Mouse (Mus musculus) gastrocnemius, postnatal 4 days (tissue): ENCODE results near the gene Hs6st3. TPM values are rescaled to one million over a fixed set of nuclear protein-coding genes. Genes with fewer than 3 reads are reported as not detected.
A peak's percentile ranks its signal among the peaks of the same experiment; 100 is the strongest.

Experiments
- DNase-seq, 2 experiments: peaks; one replicate each; pipeline ENCODE4 v3.0.0; 2021 to 2022; ENCODE audit warnings: low spot score in 2 of 2, mixed read lengths in 2 of 2
- long read RNA-seq, 2 experiments: library from polyadenylated mRNA; stranded (forward); transcript quantifications; one replicate each; pipeline ENCODE4 v2.0.0; 2021
- total RNA-seq, 2 experiments: library from RNA; stranded (reverse); gene quantifications; 2 replicates each; pipeline ENCODE4 v1.2.3; 2021

The Hs6st3 gene
- under 1 TPM; 0.31 to 0.37 TPM for total RNA-seq
- long read RNA-seq, experiment 1: 0 reads
- long read RNA-seq, experiment 2: 0 reads

DNA sequence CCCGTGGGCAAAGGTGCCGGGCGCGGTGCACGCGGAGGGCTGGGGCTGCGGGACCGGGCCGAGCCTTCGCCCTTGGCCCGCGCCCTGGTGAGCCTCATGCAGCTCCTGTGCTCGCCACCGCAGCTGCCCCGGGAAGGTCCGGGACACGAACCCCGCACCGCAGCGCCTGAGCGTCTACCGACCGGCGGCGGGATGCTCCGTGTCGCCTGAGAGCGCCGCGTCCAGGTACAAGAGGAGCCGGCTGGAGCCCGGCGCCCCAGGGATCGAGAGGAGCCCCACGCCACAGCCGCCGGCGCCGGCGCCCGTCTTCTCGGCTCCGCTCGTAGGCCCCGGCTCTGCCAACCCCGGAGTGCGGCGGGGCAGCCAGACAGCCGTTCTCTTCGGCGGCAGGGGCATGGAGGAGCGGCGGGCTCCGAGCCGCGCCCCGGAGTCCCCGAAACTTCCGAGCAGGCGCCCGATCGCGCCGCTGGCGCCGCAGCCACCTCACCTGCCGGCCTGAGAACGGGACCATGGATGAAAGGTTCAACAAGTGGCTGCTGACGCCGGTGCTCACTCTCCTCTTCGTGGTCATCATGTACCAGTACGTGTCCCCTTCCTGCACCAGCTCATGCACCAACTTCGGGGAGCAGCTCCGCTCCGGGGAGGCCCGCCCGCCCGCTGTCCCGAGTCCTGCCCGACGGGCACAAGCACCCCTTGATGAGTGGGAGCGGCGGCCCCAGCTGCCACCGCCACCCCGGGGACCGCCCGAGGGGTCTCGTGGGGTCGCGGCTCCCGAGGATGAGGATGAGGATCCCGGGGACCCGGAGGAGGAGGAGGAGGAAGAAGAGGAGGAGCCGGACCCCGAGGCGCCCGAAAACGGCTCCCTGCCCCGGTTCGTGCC, at the start of gene Hs6st3:
TSS of gene Hs6st3 (plus strand) at position 436 of the 880 bp plus-strand sequence.
- DNase-seq: peak; percentile 17 to 20

DNA sequence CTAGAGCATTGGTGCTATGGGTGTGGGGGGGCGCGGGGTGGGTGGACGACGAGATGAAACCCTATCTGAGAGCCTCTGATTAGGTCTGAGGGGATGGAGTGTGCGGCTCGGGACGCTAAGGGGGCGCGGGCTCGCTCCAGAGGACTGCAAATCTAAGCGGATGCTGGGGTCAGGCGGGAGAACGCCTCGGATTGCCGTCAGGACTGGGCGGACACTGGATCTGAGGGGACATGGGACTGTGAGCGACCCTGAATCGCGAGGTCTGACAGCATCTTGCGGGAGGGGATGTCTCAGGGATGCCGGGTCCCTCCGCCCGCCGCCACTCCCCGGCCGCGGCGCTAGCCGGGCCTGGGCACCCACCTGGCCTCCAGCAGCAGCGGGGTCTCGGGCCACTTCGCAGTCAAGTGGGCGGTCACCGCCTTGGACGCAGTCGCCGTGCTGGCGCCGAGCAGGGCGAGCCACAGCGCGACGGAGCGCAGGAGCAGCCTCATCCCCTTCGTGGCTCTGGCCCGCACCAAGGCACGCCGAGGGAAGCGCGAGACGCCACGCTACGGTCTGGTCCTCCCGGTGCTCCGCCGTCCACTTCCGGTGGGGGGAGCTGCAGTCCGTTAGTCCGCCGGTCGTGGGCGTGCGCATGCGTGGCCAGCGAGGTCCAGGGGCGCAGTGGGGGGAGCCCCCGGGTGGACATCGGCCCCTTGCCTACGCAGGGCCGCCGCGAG, 39.1 kb upstream of the Hs6st3 start, which contains the start of gene Uggt2:
TSS of gene Uggt2 (minus strand) at position 580 of the 719 bp plus-strand sequence.
- peak; percentile 85 to 88 for DNase-seq

DNA sequence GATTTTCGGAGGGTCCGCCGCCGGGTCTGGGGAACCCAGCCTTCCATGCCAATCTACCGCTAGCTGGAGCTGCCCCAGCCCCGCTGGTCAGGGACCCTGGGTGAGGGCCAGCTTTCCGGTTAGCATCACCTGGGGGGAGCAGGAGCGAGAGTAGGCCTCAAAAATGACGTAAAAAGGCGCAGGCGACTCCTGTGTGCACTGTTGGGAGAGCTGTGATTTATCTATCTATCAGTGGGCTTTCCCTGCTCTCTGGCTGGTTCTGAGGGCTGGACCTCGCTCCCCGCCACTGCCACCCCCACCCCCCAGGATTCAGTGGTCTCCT, 38.6 kb upstream of the Hs6st3 start:
- DNase-seq: no peak

- DNase-seq: no peak
Measured at GRCm38 (mm10) chr14:119107591-119107990, 30.6 kb upstream of the Hs6st3 start.

DNA sequence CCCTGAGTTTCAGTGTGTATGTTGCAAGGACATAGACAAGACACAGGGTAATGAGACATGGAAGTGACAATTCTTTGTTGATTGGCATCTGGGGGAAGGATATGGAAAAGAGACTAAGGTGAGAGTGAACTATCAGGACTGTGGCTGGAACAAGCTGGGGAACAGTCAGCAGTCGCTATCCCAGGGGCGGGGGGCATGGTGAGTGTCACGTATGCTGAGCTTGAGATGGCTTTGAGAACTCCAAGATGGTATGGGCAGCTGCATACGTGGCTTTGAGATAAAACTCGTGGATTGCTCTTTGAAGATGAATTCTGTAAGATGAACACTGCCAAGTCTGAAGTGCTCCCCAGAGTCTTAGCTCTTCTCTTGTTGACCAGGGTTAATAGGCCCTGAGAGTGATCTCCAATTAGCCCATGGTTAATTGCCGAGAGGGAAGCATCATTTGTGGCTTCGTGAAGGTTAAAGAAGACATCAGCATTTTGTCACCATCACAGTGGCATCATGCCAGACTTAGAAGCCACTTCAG, 29.3 kb upstream of the Hs6st3 start:
- DNase-seq: no peak

DNA sequence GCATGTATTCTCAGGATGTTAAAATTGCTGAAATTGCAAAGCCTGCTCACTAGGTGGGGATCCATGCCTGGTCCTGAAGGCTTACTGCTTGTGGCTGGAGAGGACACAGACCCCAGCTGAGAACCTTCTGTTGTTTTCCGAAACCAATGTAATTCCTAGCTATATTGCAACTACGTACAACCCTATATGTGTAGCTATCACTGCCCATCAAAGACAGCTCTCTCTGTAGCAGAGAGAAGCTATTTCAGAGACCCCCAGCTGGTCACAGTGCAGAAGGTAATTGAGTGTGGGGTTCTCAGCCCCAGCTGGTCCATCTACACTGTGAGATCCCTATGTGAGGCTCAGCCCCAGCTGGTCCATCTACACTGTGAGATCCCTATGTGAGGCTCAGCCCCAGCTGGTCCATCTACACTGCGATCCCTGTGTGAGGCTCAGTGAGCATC, 28.3 kb upstream of the Hs6st3 start:
- no peak for DNase-seq

GRCm38 (mm10) chr14:119112558-119112957, 25.6 kb upstream of the Hs6st3 start:
- DNase-seq: no peak

- no peak for DNase-seq
Measured at GRCm38 (mm10) chr14:119123582-119123981, 14.6 kb upstream of the Hs6st3 start.

DNA sequence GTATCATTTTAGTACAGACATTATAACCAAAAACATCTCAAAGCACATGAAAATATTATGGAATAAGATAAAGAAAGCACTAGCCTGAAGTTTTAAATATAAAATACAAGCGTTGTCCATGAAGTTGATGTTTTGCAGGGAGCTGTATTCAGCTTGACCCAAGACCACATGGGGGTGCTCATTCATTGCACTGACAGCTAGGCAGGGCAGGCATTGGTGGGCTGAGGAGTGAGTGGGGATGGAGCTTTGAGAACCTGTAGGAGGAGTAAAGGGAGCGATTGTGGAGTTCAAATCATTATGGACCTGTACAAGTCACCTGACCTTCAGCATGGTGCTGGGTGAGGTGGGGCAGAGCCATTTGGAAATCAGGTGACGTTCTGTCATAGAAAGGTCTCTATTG, 14.1 kb upstream of the Hs6st3 start:
- DNase-seq: no peak

- DNase-seq: no peak
Measured at GRCm38 (mm10) chr14:119125840-119126239, 12.3 kb upstream of the Hs6st3 start.

DNA sequence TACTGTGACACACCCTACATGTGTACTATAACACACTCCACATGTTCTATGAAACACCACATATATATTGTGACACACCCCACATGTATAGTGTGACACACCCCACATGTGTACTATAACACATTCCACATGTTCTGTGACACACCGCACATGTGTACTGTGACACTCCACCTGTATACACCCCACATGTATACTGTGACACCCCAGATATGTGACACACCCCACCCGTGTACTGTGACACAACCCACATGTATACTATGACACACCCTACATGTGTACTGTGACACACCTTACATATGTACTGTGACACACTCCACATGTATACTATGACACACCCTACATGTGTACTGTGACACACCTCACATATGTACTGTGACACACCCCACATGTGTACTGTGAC, 10.8 kb upstream of the Hs6st3 start:
- no peak for DNase-seq

- DNase-seq: peak; percentile 19 to 54
Measured at GRCm38 (mm10) chr14:119137512-119137905, 632 bp upstream of the Hs6st3 start.

GRCm38 (mm10) chr14:119138786-119139100, 602 bp downstream of the Hs6st3 start:
- DNase-seq: peak in 1 of 2 experiments; percentile 10

DNA sequence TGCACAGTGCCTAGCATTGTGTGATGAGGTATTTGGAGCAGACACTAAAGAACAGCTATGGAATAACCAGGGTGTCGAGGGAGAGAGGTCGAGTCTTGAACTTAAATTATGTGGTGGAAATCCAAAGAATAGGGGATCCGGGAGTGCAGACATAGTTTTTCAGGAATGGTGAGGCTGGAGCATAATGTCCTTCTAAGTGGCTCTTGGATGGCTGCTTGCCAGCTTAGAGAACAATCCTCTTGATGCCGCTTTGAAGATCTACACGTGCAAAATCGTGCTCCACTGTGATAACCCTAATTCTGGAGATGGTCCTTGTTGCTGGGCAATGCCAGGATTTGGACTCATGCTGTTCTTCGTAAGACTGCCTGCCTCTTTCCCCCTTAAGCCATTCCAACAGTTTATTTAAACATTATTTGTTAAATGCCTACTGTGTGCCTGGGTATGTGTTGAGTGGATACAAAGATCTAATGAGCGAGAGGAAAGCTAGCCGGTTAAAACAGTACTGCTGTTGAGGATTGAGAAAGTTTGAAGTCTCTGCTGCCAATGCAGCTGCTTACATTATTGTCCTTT, 1.3 kb downstream of the Hs6st3 start:
- no peak for DNase-seq

DNA sequence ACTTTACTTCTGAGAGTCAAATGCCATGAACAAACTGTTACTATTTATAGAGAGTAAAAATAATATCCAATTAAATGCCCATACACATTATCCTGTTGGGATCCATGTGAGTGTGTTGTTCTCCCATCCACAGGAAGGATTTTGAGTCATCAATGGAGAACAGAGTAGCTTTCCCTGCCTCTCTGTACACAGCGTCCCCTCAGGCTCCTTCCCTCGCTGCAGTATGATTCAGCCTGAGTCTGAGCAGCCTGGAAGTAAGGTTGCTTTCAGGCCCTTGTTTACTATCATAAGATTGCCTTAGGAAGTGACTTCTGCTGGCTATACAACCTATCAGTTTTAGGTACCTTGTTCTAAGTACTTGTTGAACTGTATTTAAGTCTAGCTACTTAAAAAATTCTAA, 14.9 kb downstream of the Hs6st3 start:
- DNase-seq: no peak

DNA sequence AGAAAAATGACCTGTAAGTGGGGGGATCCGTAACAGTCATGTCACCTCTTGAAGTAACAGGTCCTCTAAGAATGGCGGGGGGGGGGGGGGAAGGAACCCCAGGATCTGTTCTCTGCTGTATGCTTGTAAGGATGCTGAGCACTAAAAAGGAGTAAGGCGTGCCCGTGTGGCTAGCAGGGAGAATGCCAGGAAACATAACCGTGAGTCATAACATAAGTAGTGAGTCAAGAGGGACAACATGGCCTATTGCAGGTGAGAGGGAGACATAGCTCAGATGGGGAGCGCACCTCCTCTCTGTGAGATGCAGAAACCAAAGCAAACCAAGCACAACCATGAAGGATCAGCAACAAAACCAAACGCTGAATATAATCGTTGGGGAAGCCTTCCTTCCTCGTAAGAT, 55.8 kb downstream of the Hs6st3 start:
- DNase-seq: no peak

DNA sequence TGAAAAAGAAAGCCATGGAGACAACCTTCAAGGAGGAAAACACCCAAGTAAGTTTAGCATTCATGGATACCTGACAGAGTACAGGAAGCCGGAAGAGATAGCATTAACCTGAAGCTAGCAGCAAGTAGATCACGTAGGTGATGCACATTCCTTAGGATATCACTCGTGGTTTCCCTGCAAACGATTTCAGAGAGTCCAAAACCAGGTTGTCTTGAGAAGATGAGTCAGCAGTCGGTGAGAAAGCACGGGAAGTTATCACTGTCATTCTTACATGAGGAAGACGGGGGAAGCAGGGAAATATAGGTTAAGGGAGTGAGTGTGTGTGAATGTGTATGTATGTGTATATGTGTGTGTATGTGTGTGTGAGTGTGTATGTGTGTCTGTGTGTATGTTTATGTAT, 65.4 kb downstream of the Hs6st3 start:
- no peak for DNase-seq

DNA sequence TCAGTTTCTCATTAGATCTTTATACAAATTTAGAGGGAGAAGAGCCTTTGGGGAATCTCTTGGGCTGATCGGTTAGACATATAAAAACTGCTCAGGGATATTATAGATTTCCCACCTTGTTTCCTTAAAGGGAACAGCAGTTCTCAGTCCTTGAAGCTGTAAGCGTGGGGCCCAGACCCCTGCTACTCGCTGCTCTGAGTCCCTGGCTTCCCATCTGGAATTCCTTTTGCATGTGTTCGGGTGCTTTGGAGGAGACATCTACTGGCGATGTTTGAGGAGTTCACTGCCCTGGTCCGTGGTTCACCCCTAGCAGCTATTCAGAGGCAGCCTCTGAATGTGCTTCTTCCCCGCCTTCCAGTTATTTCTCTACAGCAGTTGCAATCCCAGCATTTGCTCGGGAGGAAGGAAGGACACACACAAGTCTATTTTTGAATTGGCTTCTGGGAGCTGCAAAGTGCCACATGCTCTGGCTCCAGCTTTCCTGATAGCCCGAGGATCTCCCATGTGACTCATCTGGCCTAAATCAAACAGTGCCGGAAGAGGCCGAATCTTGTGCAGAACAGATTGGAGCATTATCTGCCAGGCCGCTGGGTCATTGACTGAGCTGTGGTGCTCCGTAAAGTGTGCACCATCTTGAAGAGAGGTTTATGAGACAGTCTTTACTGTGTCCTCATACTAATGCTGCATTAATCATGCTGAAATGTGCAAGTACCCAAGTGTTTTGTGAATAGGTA, 77.6 kb downstream of the Hs6st3 start:
- no peak for DNase-seq

GRCm38 (mm10) chr14:119227709-119228338, 89.7 kb downstream of the Hs6st3 start:
- no peak for DNase-seq

DNA sequence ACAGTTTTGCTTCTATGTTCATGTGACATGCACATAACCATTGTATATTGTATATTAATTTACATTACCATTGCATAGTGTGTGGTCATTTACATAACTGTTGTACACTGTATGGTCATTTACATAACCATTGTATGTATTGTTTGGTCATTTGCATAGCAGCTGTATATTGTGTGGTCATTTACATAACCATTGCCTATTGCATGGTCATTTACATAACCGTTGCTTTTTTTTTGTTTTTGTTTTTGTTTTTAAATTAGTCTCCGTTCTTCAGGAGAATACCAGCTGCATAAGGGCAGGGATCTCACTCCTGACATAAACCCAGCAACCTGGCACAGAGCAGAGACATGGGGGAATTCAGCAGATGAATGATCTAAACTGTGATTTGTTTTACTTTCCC, 95.5 kb downstream of the Hs6st3 start:
- no peak for DNase-seq

DNA sequence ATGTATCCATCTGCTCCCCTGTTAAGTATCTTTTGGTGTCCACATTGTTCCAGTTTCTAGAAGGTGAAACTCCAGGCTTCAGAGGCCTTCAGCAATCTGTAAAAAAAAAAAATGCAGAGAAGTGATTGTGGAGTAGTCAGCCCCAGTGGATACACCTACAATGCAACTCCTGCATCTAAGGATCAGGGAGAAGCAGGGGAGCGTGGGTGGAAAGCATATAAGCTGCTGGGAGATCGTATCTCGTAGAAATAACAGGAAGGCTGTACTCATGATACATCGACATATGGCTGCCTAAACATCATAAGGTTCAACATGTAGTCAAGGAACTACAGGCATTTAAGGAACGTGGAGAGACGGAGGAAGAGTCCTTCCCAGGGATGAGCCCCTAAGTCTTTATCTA, 109.0 kb downstream of the Hs6st3 start:
- no peak for DNase-seq
